Mouse (Mus musculus): ENCODE data around the gene Gnptab.

GRCm38 (mm10) chr10:88412290-88412995 is 33.5 kb downstream of the Gnptab start:
- TF ChIP-seq CTCF (IDR thresholded peaks at IDR 0.05; ENCODE audit: insufficient read depth, low read depth, low read length) = no peak
- TF ChIP-seq POLR2A (IDR thresholded peaks at IDR 0.05; ENCODE audit: insufficient read depth, low read depth, low read length) = no peak

All from olfactory bulb, adult 2 months (tissue).